Mouse (Mus musculus): Measurements from ENCODE around the gene Twnk.

DNA sequence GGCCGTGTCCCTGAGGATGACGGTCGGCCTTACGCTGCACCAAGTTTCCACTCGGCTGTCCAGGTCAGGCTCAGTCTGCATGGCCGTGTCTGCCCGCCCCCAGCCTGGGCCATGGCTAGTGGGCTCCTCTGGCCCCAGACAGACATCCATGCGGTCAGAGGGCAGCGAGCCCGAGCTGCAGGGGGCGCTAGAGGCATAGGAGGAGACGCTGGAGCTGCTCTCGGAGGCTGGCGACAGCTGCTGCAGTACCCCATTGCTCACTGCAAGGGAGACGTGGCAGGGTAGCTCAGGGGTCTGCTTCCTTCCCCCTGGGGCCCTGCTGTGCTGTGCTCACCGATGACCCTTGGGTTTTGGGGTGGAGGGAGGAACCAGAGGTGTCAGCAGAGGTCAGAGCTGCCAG, 31.4 kb downstream of the Twnk start:
- TF ChIP-seq CHD2 (IDR thresholded peaks at IDR 0.05; ENCODE audit: low read length) (no peak), POLR2AphosphoS2 (IDR thresholded peaks at IDR 0.05; ENCODE audit: low read depth, low read length) (no peak), PAX5 (IDR thresholded peaks at IDR 0.05; ENCODE audit: low read length) (no peak), POLR2A (IDR thresholded peaks at IDR 0.05; ENCODE audit: low read depth, low read length) (no peak), USF1 (IDR thresholded peaks at IDR 0.05; ENCODE audit: low read depth, low read length) (no peak), TCF12 (IDR thresholded peaks at IDR 0.05; ENCODE audit: low read depth, low read length) (no peak), MAX (IDR thresholded peaks at IDR 0.05; ENCODE audit: low read length) (no peak), KAT2A (IDR thresholded peaks at IDR 0.05; ENCODE audit: insufficient replicate concordance, low read length) (no peak), TBP (conservative IDR thresholded peaks at IDR 0.05; ENCODE audit: low read depth, low read length) (no peak), CTCF (conservative IDR thresholded peaks at IDR 0.05 in 1 of 2, IDR thresholded peaks at IDR 0.05 in 1 of 2; ENCODE audit: low read depth in 2 of 2, low read length in 2 of 2) (peak in 1 of 2 experiments; percentile 72; a peak in 2 of 4 replicates), RAD21 (IDR thresholded peaks at IDR 0.05; ENCODE audit: low read depth, low read length) (peak; percentile 45), UBTF (IDR thresholded peaks at IDR 0.05; ENCODE audit: low read depth, low read length) (no peak), ELF1 (IDR thresholded peaks at IDR 0.05; ENCODE audit: low read depth, low read length) (no peak)
